Mouse (Mus musculus): ENCODE results near the gene Lrrc8d. TPM values are rescaled to one million over a fixed set of nuclear protein-coding genes. Genes with fewer than 3 reads are reported as not detected.

The Lrrc8d gene
- polyA plus RNA-seq, 1 experiment from 2014 or later = 42.1 TPM

- Histone ChIP-seq H3K4me1 (ENCODE audit: control insufficient read depth, insufficient read depth, low read length) (no peaks in the 10 kb centered on the region), H3K9me3 (ENCODE audit: control insufficient read depth, low read length) (no peaks in the 10 kb centered on the region), H3K4me3 (ENCODE audit: low read length) (no peak overlapping the region), H3K36me3 (ENCODE audit: control insufficient read depth, insufficient read depth, low read length) (no peaks in the 10 kb centered on the region), H3K4me2 (replicated peaks; ENCODE audit: low read depth, low read length) (no peak overlapping the region), H3K27me3 (ENCODE audit: control insufficient read depth, insufficient read depth, low read length) (no peaks in the 10 kb centered on the region), H3K27ac (ENCODE audit: low read depth, low read length) (no peak overlapping the region), H3K9ac (ENCODE audit: low read depth, low read length) (no peak overlapping the region)
- WGBS = 87% methylated on average over 2 of the region's 2 CpGs
- no peak for ATAC-seq (ENCODE audit: low FRiP score, low TSS enrichment)
Observed at GRCm38 (mm10) chr5:105669086-105669485, 30.7 kb upstream of the Lrrc8d start.

GRCm38 (mm10) chr5:105669508-105670353 lies 30.0 kb upstream of the Lrrc8d start:
- Histone ChIP-seq H3K27me3 (ENCODE audit: control insufficient read depth, insufficient read depth, low read length) (no peaks in the 10 kb centered on the region), H3K9me3 (ENCODE audit: control insufficient read depth, low read length) (no peaks in the 10 kb centered on the region), H3K4me2 (replicated peaks; ENCODE audit: low read depth, low read length) (no peak overlapping the region), H3K36me3 (ENCODE audit: control insufficient read depth, insufficient read depth, low read length) (no peaks in the 10 kb centered on the region), H3K4me1 (ENCODE audit: control insufficient read depth, insufficient read depth, low read length) (no peaks in the 10 kb centered on the region), H3K9ac (ENCODE audit: low read depth, low read length) (no peak overlapping the region), H3K4me3 (ENCODE audit: low read length) (no peak overlapping the region), H3K27ac (ENCODE audit: low read depth, low read length) (no peak overlapping the region)
- ATAC-seq (ENCODE audit: low FRiP score, low TSS enrichment) = no peak
- WGBS = 72% methylated on average over 10 of the region's 10 CpGs

- Histone ChIP-seq H3K27me3 (ENCODE audit: control insufficient read depth, insufficient read depth, low read length) (no peaks in the 10 kb centered on the region), H3K4me3 (ENCODE audit: low read length) (no peak overlapping the region), H3K9me3 (ENCODE audit: control insufficient read depth, low read length) (no peaks in the 10 kb centered on the region), H3K36me3 (ENCODE audit: control insufficient read depth, insufficient read depth, low read length) (no peaks in the 10 kb centered on the region), H3K4me2 (replicated peaks; ENCODE audit: low read depth, low read length) (no peak overlapping the region), H3K4me1 (ENCODE audit: control insufficient read depth, insufficient read depth, low read length) (no peaks in the 10 kb centered on the region), H3K9ac (ENCODE audit: low read depth, low read length) (no peak overlapping the region), H3K27ac (ENCODE audit: low read depth, low read length) (no peak overlapping the region)
- WGBS = 60% methylated on average over 4 of the region's 4 CpGs
- no peak for ATAC-seq (ENCODE audit: low FRiP score, low TSS enrichment)
Observed at GRCm38 (mm10) chr5:105672332-105672731, 27.4 kb upstream of the Lrrc8d start.

- ATAC-seq (ENCODE audit: low FRiP score, low TSS enrichment) = no peak
- no peak overlapping the region for H3K4me2 ChIP-seq (replicated peaks; ENCODE audit: low read depth, low read length)
- WGBS = 92% methylated on average over 4 of the region's 4 CpGs
- no peak overlapping the region for H3K27ac ChIP-seq (ENCODE audit: low read depth, low read length)
- no peaks in the 10 kb centered on the region for H3K36me3 ChIP-seq (ENCODE audit: control insufficient read depth, insufficient read depth, low read length)
- H3K9ac ChIP-seq (ENCODE audit: low read depth, low read length) = no peak overlapping the region
- no peaks in the 10 kb centered on the region for H3K27me3 ChIP-seq (ENCODE audit: control insufficient read depth, insufficient read depth, low read length)
- H3K4me1 ChIP-seq (ENCODE audit: control insufficient read depth, insufficient read depth, low read length) = 0 out of 2 replicates have a peak, but pooled peaks cover 4% of the 10 kb centered on the region
- H3K9me3 ChIP-seq (ENCODE audit: control insufficient read depth, low read length) = no peaks in the 10 kb centered on the region
- H3K4me3 ChIP-seq (ENCODE audit: low read length) = no peak overlapping the region
Observed at GRCm38 (mm10) chr5:105675511-105675910, 24.3 kb upstream of the Lrrc8d start.

- no peak overlapping the region for H3K4me3 ChIP-seq (ENCODE audit: low read length)
- WGBS = 77% methylated on average over 2 of the region's 2 CpGs
- no peak overlapping the region for H3K27ac ChIP-seq (ENCODE audit: low read depth, low read length)
Observed at GRCm38 (mm10) chr5:105677071-105677470, 22.7 kb upstream of the Lrrc8d start.

GRCm38 (mm10) chr5:105678243-105678642 lies 21.5 kb upstream of the Lrrc8d start:
- ATAC-seq (ENCODE audit: low FRiP score, low TSS enrichment) = no peak
- Histone ChIP-seq H3K36me3 (ENCODE audit: control insufficient read depth, insufficient read depth, low read length) (no peaks in the 10 kb centered on the region), H3K9ac (ENCODE audit: low read depth, low read length) (no peak overlapping the region), H3K27ac (ENCODE audit: low read depth, low read length) (no peak overlapping the region), H3K27me3 (ENCODE audit: control insufficient read depth, insufficient read depth, low read length) (no peaks in the 10 kb centered on the region), H3K4me3 (ENCODE audit: low read length) (no peak overlapping the region), H3K9me3 (ENCODE audit: control insufficient read depth, low read length) (no peaks in the 10 kb centered on the region), H3K4me2 (replicated peaks; ENCODE audit: low read depth, low read length) (no peak overlapping the region), H3K4me1 (ENCODE audit: control insufficient read depth, insufficient read depth, low read length) (0 out of 2 replicates have a peak, but pooled peaks cover 4% of the 10 kb centered on the region)
- 81% methylated on average over 8 of the region's 8 CpGs for WGBS

More at GRCm38 (mm10) chr5:105677071-105677470, 22.7 kb upstream of the Lrrc8d start:
- H3K4me2 ChIP-seq (replicated peaks; ENCODE audit: low read depth, low read length) = no peak overlapping the region
- H3K27me3 ChIP-seq (ENCODE audit: control insufficient read depth, insufficient read depth, low read length) = no peaks in the 10 kb centered on the region
- ATAC-seq (ENCODE audit: low FRiP score, low TSS enrichment) = no peak
- no peak overlapping the region for H3K9ac ChIP-seq (ENCODE audit: low read depth, low read length)
- H3K4me1 ChIP-seq (ENCODE audit: control insufficient read depth, insufficient read depth, low read length) = 0 out of 2 replicates have a peak, but pooled peaks cover 4% of the 10 kb centered on the region
- H3K36me3 ChIP-seq (ENCODE audit: control insufficient read depth, insufficient read depth, low read length) = no peaks in the 10 kb centered on the region
- no peaks in the 10 kb centered on the region for H3K9me3 ChIP-seq (ENCODE audit: control insufficient read depth, low read length)

- no peak overlapping the region for H3K27ac ChIP-seq (ENCODE audit: low read depth, low read length)
- no peak overlapping the region for H3K9ac ChIP-seq (ENCODE audit: low read depth, low read length)
- H3K4me3 ChIP-seq (ENCODE audit: low read length) = no peak overlapping the region
- 62% methylated on average over 4 of the region's 4 CpGs for WGBS
- ATAC-seq (ENCODE audit: low FRiP score, low TSS enrichment) = no peak
- no peaks in the 10 kb centered on the region for H3K9me3 ChIP-seq (ENCODE audit: control insufficient read depth, low read length)
- H3K36me3 ChIP-seq (ENCODE audit: control insufficient read depth, insufficient read depth, low read length) = no peaks in the 10 kb centered on the region
- H3K4me2 ChIP-seq (replicated peaks; ENCODE audit: low read depth, low read length) = no peak overlapping the region
- 0 out of 2 replicates have a peak, but pooled peaks cover 4% of the 10 kb centered on the region for H3K4me1 ChIP-seq (ENCODE audit: control insufficient read depth, insufficient read depth, low read length)
- H3K27me3 ChIP-seq (ENCODE audit: control insufficient read depth, insufficient read depth, low read length) = no peaks in the 10 kb centered on the region
Observed at GRCm38 (mm10) chr5:105679261-105679660, 20.5 kb upstream of the Lrrc8d start.

GRCm38 (mm10) chr5:105679921-105680843 lies 19.6 kb upstream of the Lrrc8d start:
- no peaks in the 10 kb centered on the region for H3K27me3 ChIP-seq (ENCODE audit: control insufficient read depth, insufficient read depth, low read length)
- no peaks in the 10 kb centered on the region for H3K36me3 ChIP-seq (ENCODE audit: control insufficient read depth, insufficient read depth, low read length)
- no peak overlapping the region for H3K4me2 ChIP-seq (replicated peaks; ENCODE audit: low read depth, low read length)
- no peak overlapping the region for H3K4me3 ChIP-seq (ENCODE audit: low read length)
- WGBS = 46% methylated on average over 9 of the region's 9 CpGs
- no peaks in the 10 kb centered on the region for H3K9me3 ChIP-seq (ENCODE audit: control insufficient read depth, low read length)
- H3K9ac ChIP-seq (ENCODE audit: low read depth, low read length) = no peak overlapping the region
- H3K27ac ChIP-seq (ENCODE audit: low read depth, low read length) = no peak overlapping the region
- H3K4me1 ChIP-seq (ENCODE audit: control insufficient read depth, insufficient read depth, low read length) = 0 out of 2 replicates have a peak, but pooled peaks cover 4% of the 10 kb centered on the region
- ATAC-seq (ENCODE audit: low FRiP score, low TSS enrichment) = 0 out of 2 replicates have a peak, but pooled peaks have one; percentile 18

Measured in kidney, embryonic 14.5 days (tissue).